Mouse (Mus musculus) telencephalon, adult 2 months (tissue): ENCODE results near the gene Dimt1.
"Not testable (repeated sequence)": the region's sequence is repeated elsewhere in the genome, so short reads cannot be mapped to it uniquely, and the experiment has no call there.

Experiments used
- DNase-seq: peaks from one replicate; pipeline ENCODE4 v3.0.0-alpha.2; 2011; ENCODE audit warnings: low read depth, low spot score

Gene Dimt1

DNA sequence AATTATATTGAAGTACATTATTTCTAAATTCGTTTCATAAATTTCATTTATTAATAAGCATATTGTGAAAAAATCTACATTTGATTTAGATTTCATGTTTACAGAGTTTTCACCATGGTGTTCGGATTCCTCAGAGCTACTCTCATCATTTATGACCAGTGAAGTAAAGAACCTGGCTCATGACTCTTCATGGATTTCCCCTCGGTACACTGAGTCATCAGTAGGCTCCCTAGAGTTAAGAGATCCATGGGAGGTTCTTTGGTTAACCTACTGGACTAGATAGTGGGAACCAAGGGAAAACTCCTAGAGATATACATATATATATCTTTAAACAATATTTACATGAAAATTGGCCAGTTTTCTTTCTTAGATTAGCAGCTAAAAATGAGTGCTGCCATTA, 13.6 kb downstream of the Dimt1 start:
- DNase-seq, result no peak

DNA sequence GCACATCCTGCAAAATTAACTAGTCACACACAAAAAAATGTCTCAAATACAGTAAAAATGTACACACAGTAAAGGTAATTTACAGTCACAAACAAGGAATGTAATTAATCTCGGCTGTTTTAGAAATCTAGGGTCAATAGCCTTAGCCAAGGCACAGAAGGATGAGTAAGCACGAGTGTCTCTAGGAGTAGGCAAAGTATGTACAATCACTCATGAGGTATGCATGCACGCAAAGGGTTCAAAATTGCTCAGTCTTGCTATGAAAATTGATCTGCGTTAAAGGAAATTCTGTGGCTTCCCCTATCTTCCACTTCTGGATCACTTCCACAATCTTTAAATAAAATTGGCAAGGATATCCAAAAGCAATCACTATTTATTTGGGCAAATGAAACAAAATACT, 14.6 kb downstream of the Dimt1 start:
- DNase-seq, result no peak

DNA sequence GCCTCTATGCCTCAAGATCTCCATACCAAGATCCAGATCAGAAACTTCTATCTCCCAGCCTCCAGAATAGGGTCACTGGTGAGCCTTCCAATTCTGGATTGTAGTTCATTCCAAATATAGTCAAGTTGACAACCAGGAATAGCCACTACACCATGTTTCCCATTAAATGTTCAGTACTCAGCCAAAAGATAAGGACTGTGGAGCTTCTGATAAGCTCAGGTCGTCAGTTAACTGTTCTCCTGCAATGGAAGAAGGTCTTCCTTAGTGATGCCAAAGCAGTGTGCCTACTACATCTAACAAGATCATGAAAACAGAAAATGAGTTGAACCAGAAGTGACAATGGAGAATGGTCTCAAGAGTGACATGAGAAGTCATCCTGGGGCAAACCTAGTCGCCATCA, 50.0 kb downstream of the Dimt1 start:
- no peak for DNase-seq

DNA sequence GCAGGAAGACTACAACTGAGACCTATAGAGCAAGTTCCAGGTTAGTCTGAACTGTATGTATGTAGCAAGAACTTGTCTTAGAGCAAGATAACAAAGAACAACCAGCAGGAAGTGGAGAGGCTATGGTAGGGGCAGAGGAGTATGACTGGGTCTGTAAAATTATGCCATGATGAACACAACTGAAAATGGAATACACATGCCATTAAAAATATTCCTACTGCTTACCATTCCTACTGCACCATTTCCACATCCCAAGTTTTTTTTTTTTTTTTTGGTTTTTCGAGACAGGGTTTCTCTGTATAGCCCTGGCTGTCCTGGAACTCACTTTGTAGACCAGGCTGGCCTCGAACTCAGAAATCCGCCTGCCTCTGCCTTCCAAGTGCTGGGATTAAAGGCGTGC, 50.6 kb downstream of the Dimt1 start:
- DNase-seq, result not testable (repeated sequence)

DNA sequence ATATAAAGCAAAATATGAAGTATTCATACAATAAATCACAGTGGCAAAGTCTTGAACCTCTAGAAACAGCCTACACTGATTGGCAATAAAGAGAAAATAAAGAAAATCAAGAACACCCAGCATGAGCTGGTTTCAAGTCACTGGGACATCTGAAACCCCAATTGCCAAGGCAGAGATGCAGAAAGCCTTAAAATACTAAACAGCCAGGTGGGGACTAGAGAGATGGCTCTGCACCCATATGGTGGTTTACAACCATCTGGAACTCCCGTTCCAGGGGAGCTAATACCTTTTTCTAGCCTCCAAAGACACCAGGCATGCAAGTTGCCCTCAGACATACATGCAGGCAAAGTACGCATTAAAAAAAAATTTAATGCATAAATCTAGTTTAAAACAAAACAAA, 51.1 kb downstream of the Dimt1 start:
- DNase-seq, result peak; percentile 9

DNA sequence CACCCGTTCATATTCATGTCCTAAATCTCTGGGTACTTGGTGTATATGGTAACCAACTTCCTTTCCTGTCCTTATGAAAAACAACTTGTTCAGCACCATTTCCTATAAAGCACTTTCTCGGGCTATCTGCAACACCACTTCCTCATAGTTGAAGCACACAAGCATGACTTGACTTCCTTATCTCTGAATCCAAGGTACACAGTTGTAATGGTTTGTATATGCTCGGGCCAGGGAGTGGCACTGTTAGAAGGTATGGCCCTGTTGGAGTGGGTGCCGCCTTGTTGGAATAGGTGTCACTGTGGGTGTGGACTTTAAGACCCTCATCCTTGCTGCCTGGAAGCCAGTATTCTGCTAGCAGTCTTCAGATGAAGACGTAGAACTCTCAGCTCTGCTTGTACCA, 51.7 kb downstream of the Dimt1 start:
- no peak for DNase-seq

DNA sequence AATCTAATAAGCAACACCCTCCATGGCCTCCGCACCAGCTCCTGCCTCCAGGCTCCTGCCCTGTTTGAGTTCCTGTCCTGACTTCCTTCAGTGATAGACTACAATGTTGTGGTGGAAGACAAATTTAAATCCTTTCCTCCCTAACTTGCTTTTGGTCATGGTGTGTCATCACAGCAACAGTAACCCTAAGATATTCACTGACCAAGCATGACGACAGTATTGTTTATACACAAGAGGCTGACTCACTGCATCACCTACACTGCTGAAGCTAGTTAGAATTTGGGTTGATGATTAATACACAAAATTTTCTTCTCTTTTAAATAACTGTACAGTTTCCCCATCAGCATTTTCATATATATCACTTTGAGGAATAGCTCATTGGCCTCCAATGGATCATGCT, 56.3 kb downstream of the Dimt1 start:
- no peak for DNase-seq

DNA sequence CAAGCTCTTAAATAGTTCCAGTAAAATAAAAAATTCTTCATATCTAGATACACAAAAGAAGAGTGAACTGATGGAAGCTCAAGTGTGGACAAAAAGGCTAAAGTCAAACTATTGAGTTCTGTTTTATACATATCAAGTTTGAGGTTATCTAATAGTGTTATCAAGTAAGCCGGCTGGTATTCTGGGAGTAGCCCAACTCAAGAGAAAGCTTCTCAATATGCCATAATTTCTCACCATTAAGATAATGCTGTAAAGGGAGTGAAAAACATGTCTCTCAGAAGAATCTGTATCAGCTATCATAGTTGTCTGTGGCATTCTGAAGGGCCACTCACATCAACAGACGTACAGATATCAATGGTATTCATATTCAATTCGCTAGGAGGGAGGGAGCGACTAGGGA, 61.2 kb downstream of the Dimt1 start:
- DNase-seq, result no peak
